Mouse (Mus musculus): ENCODE measurements around the gene Ninj2. TPM values are rescaled to one million over a fixed set of nuclear protein-coding genes. Genes with fewer than 3 reads are reported as not detected.
A peak's percentile ranks its signal among the peaks of the same experiment; 100 is the strongest.

Gene Ninj2
- total RNA-seq, 2 experiments from 2014 or later = not detected

GRCm38 (mm10) chr6:120192211-120192870 is 99.2 kb downstream of the Ninj2 start:
- peak; percentile 32 for DNase-seq
- intact Hi-C loops (cut with DNase I) = loop anchor here (10.0 kb wide), 2 partner anchors 148 to 708 kb away; no protein-coding TSS in a partner anchor

DNA sequence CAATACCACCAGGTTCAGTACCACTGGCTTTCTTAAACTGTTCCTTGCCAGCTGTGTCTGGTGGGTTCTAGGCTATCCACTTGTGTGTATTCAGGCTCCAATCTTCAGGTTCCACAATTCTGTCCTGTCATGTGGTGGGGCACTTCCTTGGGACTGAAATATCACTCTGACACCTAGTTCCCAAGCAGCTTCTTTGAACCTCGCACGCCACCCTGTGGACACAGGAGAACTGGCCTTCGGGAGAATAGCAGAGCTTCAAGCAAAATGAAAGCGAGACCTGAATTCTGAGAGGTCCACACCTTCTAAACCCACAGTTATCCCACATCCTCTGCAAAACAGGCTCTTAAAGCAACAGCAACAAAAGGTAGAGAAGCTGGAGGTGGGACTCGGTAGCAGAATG is 100.0 kb downstream of the Ninj2 start:
- intact Hi-C loops (cut with DNase I) = loop anchor here (10.0 kb wide), 2 partner anchors 148 to 708 kb away; no protein-coding TSS in a partner anchor
- peak; percentile 81 for DNase-seq

- intact Hi-C loops (cut with DNase I) = loop anchor here (10.0 kb wide), 2 partner anchors 149 to 709 kb away; no protein-coding TSS in a partner anchor
- DNase-seq = no peak
These were observed 100.6 kb downstream of the Ninj2 start for GRCm38 (mm10) chr6:120193793-120194192.

- DNase-seq = no peak
- intact Hi-C loops (cut with DNase I) = loop anchor here (10.0 kb wide), 2 partner anchors 150 to 710 kb away; no protein-coding TSS in a partner anchor
These were observed 101.2 kb downstream of the Ninj2 start for GRCm38 (mm10) chr6:120194305-120194704.

GRCm38 (mm10) chr6:120194963-120195362 is 101.8 kb downstream of the Ninj2 start:
- intact Hi-C loops (cut with DNase I) = loop anchor here (10.0 kb wide), 2 partner anchors 150 to 710 kb away; no protein-coding TSS in a partner anchor
- peak; percentile 50 for DNase-seq

GRCm38 (mm10) chr6:120196837-120197236 is 103.7 kb downstream of the Ninj2 start:
- DNase-seq = peak; percentile 26
- intact Hi-C loops (cut with DNase I) = loop anchor here (10.0 kb wide), 2 partner anchors 152 to 712 kb away; no protein-coding TSS in a partner anchor

DNA sequence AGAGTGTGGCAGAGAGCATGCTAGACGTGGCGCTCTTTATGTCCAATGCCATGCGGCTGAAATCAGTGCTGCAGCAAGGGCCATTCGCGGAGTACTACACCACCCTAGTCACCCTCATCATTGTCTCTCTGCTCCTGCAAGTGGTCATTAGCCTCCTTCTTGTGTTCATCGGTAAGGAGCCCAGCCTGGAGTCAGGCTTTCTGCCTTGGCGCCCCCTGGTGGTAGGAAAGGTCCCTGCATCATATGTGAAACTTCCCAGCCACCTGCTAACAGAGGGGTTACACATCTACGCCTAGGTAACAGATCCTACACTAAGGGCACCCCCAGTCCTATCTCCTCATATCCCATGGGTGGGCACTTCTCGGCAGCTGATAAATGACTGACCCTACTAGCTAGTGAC is 104.8 kb downstream of the Ninj2 start:
- intact Hi-C loops (cut with DNase I) = loop anchor here (2.0 to 10.0 kb wide), 3 partner anchors 153 to 713 kb away; no protein-coding TSS in a partner anchor
- DNase-seq = peak; percentile 73

DNA sequence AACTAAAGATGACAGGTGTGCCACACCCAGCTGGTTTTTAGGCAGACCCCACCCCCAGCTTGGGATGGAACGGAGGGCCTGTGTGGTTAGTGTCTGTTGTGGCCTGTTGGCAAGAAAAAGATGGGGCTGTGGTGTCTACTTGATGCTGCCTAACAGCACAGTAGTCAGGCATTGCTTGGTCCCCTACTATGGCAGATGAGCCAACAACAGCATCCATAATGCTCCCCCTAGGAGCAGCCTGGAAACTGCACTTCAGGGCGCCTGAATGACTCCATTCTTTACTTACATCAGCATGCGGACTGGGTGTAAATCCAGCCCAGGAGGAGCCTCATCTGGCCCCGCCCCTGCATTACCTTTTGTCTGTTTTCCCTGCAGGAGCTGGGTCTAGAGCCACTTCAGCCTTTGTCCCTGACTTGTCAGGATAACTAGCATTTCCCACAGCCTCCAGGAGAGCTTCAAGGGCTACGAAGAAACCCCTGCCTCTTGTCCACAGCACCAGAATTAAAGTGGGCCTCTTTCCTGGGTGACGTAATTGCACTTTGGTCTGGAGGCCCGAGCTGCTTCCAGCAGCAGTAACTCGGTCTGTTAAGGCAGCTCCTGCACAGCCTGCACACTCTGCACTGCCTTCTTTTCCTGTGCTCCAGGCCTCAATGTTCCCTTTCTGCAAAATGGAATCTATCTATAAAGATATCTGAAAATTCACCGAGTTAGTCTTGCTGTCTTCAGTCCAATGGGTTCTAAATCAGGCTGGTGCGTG is 106.7 kb downstream of the Ninj2 start:
- no peak for DNase-seq
- intact Hi-C loops (cut with DNase I) = loop anchor here (2.0 to 10.0 kb wide), 3 partner anchors 155 to 715 kb away; no protein-coding TSS in a partner anchor

GRCm38 (mm10) chr6:120201956-120202355 is 108.8 kb downstream of the Ninj2 start:
- intact Hi-C loops (cut with DNase I) = no loop called here
- no peak for DNase-seq

DNA sequence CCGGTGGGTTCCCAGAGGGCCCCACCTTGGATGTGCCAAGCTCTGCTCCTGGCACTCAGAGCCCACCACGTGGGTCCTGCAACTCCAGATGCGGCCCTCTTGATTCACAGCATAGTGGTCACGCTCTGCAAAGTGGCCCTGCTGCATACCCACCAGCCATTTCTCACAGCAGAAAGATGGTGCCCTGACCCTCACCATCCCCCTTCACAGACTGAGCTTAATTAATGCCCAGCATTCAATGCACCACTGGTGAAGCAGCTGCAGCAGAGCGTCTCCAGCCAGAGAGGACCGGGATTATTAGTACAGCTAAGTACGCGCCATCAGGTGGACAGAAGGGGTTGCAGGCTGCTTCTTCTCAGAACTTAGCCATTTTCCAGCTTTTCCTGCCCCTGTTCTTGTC is 109.3 kb downstream of the Ninj2 start:
- intact Hi-C loops (cut with DNase I) = no loop called here

GRCm38 (mm10) chr6:120206586-120206985 is 113.4 kb downstream of the Ninj2 start:
- DNase-seq = no peak
- intact Hi-C loops (cut with DNase I) = no loop called here

More for the DNA sequence above, 109.3 kb downstream of the Ninj2 start:
- DNase-seq = peak; percentile 27

- DNase-seq = no peak
- intact Hi-C loops (cut with DNase I) = no loop called here
These were observed 118.4 kb downstream of the Ninj2 start for GRCm38 (mm10) chr6:120211536-120211935.

DNA sequence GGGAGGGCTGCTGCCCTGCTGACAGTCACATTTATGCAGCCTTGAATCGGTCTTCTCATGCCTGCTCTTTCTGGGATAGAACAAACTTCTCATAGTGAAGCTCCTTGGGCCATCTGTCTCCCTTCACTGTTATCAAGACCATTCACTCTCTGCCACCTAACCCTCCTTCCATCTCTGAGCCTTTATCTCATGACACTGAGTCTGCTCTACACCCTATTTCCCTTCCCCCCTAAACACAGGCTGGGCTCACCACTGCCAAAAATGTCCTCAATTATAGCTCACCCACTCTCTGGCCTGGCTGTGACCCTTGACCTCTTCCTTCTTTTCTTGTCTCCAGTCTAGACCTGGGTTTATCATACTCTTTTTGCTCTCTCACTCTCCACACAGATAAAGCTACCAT is 123.6 kb downstream of the Ninj2 start:
- intact Hi-C loops (cut with DNase I) = no loop called here
- no peak for DNase-seq

- no peak for DNase-seq
- intact Hi-C loops (cut with DNase I) = no loop called here
These were observed 126.1 kb downstream of the Ninj2 start for GRCm38 (mm10) chr6:120219281-120219680.

DNA sequence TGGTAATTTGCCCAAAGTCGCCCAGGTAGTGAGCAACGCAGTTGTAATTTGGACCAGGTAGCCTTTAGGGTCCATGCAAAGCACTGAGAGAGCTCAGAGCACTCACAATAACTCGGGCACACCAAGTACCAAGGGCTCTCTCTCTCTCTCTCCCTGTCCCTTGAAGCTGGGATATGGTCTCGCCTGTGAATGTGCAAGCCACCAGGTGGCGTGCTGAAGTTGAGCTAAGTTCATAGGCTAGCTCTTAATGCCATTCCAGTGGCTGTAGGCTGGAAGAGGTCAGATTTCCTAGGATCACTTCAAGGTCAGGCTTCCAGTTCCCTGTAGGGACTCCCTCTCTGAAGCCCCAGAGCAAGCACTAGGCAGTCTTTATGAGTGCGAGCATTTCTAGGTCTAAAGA is 129.5 kb downstream of the Ninj2 start:
- intact Hi-C loops (cut with DNase I) = no loop called here

GRCm38 (mm10) chr6:120225355-120225754 is 132.2 kb downstream of the Ninj2 start:
- no peak for DNase-seq
- intact Hi-C loops (cut with DNase I) = no loop called here

More for the DNA sequence above, 129.5 kb downstream of the Ninj2 start:
- DNase-seq = peak; percentile 57

GRCm38 (mm10) chr6:120227068-120227467 is 133.9 kb downstream of the Ninj2 start:
- intact Hi-C loops (cut with DNase I) = no loop called here
- DNase-seq = no peak

- no peak for DNase-seq
- intact Hi-C loops (cut with DNase I) = no loop called here
These were observed 136.7 kb downstream of the Ninj2 start for GRCm38 (mm10) chr6:120229806-120230205.

DNA sequence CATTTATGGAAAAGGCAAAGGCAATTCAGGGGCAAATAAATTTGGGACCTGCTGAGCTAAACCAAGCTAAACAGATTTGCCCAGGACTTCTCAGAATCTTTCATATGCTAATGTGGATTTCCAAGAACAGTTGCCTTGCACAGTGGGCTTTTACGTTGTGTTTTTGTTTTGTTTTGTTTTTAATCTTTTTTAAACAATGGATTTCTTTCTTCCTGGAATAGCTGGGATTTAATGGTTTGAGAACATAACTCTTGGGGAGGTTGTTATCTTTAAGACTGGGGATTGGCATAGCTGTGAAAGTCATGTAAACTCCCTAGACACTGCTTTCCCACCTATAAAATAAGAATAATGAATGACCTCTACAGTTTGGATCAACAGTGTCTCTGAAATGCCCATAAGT is 137.3 kb downstream of the Ninj2 start:
- no peak for DNase-seq
- intact Hi-C loops (cut with DNase I) = no loop called here

DNA sequence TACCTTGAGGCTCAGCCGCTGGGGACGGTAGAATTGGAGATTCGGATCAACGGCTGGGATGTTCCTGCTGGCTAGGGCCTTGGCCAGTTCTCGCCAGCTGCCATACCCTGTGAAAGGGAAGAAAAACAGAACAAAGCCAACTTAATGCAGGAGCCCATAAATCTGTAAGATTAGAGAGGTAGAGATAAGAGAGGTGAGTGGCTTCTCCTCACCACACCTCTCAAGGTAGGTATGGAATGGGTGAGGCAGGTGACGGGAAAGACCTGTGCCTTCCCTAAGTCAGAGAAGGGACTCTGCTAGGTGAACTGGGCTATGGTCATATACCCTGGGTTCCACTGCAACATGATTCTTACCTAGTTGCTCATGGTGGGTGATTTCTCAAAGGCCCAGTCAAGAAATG is 139.7 kb downstream of the Ninj2 start:
- intact Hi-C loops (cut with DNase I) = no loop called here
- DNase-seq = no peak

GRCm38 (mm10) chr6:120235874-120236273 is 142.7 kb downstream of the Ninj2 start:
- DNase-seq = no peak
- intact Hi-C loops (cut with DNase I) = no loop called here
